Mouse (Mus musculus) stomach, embryonic 16.5 days (tissue): ENCODE data around the gene Bspry. TPM values are rescaled to one million over a fixed set of nuclear protein-coding genes. Genes with fewer than 3 reads are reported as not detected.

ENCODE experiments used
- ATAC-seq: fragments of 200-750 bp; cut with Nextera tagmentation; 2 replicates; pipeline ENCODE4 v1.8.0; 2017; ENCODE audit warnings: moderate number of reproducible peaks, moderate TSS enrichment; ENCODE audit not compliant: insufficient read depth, low FRiP score
- H3K27ac ChIP-seq: fragments of 300-500 bp; sonication (generic); 2 replicates; pipeline ENCODE4 v1.5.1; 2014; ENCODE audit warnings: low read length
- H3K27me3 ChIP-seq: fragments of 300-500 bp; sonication (generic); 2 replicates; pipeline ENCODE4 v1.6.1; 2014; ENCODE audit warnings: low read length, control low read depth, mixed read lengths; ENCODE audit not compliant: control insufficient read depth, insufficient read depth
- H3K36me3 ChIP-seq: fragments of 300-500 bp; sonication (generic); 2 replicates; pipeline ENCODE4 v1.6.1; 2014; ENCODE audit warnings: low read length; ENCODE audit not compliant: control insufficient read depth, insufficient read depth
- H3K4me1 ChIP-seq: fragments of 300-500 bp; sonication (generic); 2 replicates; pipeline ENCODE4 v1.6.1; 2014; ENCODE audit warnings: low read length, control low read depth, mixed read lengths; ENCODE audit not compliant: control insufficient read depth, insufficient read depth
- H3K4me2 ChIP-seq: fragments of 300-500 bp; sonication (generic); 2 replicates; pipeline ENCODE4 v1.6.1; 2014; ENCODE audit warnings: low read depth, low read length, mixed read lengths
- H3K4me3 ChIP-seq: fragments of 300-500 bp; sonication (generic); replicated peaks from 2 replicates; pipeline ENCODE4 v1.5.1; 2014; ENCODE audit warnings: mild to moderate bottlenecking, low read length
- H3K9ac ChIP-seq: fragments of 300-500 bp; sonication (generic); 2 replicates; pipeline ENCODE4 v1.6.1; 2014; ENCODE audit warnings: low read length
- H3K9me3 ChIP-seq: fragments of 300-500 bp; sonication (generic); replicated peaks from 2 replicates; pipeline ENCODE4 v1.6.1; 2016; ENCODE audit warnings: low read length, control low read depth; ENCODE audit not compliant: control insufficient read depth
- WGBS: fragments of 180-500 bp; shearing (Covaris S2); extraction: QIAGEN DNeasy Blood & Tissue Kit; methylation state at CpG from one replicate; pipeline ENCODE4 v1.1.7; 2014; 5-methylcytosine and 5-hydroxymethylcytosine counted together
- polyA plus RNA-seq: library from polyadenylated mRNA; unstranded; fragments of >200 nt; fragmentation: Nextera tagmentation; extraction: Ambion mirVana; gene quantifications from 2 replicates; pipeline ENCODE4 v1.2.1, GENCODE M21; 2015

Bspry gene
- polyA plus RNA-seq, 1 experiment from 2014 or later = 29.3 TPM

- peaks cover 9% of the 10 kb centered on the region for H3K36me3 ChIP-seq
- peaks cover 42% of the 10 kb centered on the region for H3K4me1 ChIP-seq
- no peaks in the 10 kb centered on the region for H3K27me3 ChIP-seq
- H3K4me2 ChIP-seq = peak overlapping the region; percentile 81
- H3K9ac ChIP-seq = peak overlapping the region; percentile 63
- H3K4me3 ChIP-seq = peak overlapping the region; percentile 18
- peak overlapping the region; percentile 52 for H3K27ac ChIP-seq
- 50% methylated on average over 1 of the region's 1 CpGs for WGBS
- 0 out of 2 replicates have a peak, but pooled peaks have one; percentile 31 for ATAC-seq
- no peaks in the 10 kb centered on the region for H3K9me3 ChIP-seq
Observed at GRCm38 (mm10) chr4:62516579-62516978, 36.7 kb downstream of the Bspry start.

- H3K9ac ChIP-seq = peak overlapping the region; percentile 54
- H3K9me3 ChIP-seq = no peaks in the 10 kb centered on the region
- no peaks in the 10 kb centered on the region for H3K27me3 ChIP-seq
- no peak overlapping the region; the same call in 1 of the 2 replicates for H3K4me3 ChIP-seq
- peaks cover 6% of the 10 kb centered on the region for H3K36me3 ChIP-seq
- no peak for ATAC-seq
- H3K4me2 ChIP-seq = peak overlapping the region; percentile 81
- peak overlapping the region; percentile 52 for H3K27ac ChIP-seq
- H3K4me1 ChIP-seq = peaks cover 42% of the 10 kb centered on the region
- 70% methylated on average over 8 of the region's 8 CpGs for WGBS
Observed at GRCm38 (mm10) chr4:62517046-62517445, 37.2 kb downstream of the Bspry start.

- Histone ChIP-seq H3K4me1 (peaks cover 42% of the 10 kb centered on the region), H3K4me2 (peak overlapping the region; percentile 81), H3K27ac (peak overlapping the region; percentile 97), H3K36me3 (no peaks in the 10 kb centered on the region), H3K9ac (peak overlapping the region; percentile 54), H3K9me3 (no peaks in the 10 kb centered on the region), H3K4me3 (peak overlapping the region; percentile 80), H3K27me3 (no peaks in the 10 kb centered on the region)
- WGBS = 62% methylated on average over 10 of the region's 10 CpGs
- ATAC-seq = no peak
Observed at GRCm38 (mm10) chr4:62517538-62518415, 37.9 kb downstream of the Bspry start.

GRCm38 (mm10) chr4:62518416-62519121, 38.7 kb downstream of the Bspry start:
- Histone ChIP-seq H3K4me2 (peak overlapping the region; percentile 81), H3K9me3 (no peaks in the 10 kb centered on the region), H3K4me1 (peaks cover 42% of the 10 kb centered on the region), H3K27me3 (no peaks in the 10 kb centered on the region), H3K36me3 (no peaks in the 10 kb centered on the region), H3K9ac (peak overlapping the region; percentile 88), H3K27ac (peak overlapping the region; percentile 97), H3K4me3 (peak overlapping the region; percentile 80)
- peak; percentile 34 for ATAC-seq
- 30% methylated on average over 13 of the region's 13 CpGs for WGBS

GRCm38 (mm10) chr4:62519122-62519848, 39.4 kb downstream of the Bspry start:
- WGBS = under 1% methylated on average over 26 of the region's 26 CpGs
- H3K27ac ChIP-seq = peak overlapping the region; percentile 97
- no peaks in the 10 kb centered on the region for H3K36me3 ChIP-seq
- peak; percentile 61 for ATAC-seq
- peak overlapping the region; percentile 81 for H3K4me2 ChIP-seq
- no peaks in the 10 kb centered on the region for H3K27me3 ChIP-seq
- H3K4me1 ChIP-seq = peaks cover 47% of the 10 kb centered on the region
- H3K4me3 ChIP-seq = peak overlapping the region; percentile 80
- H3K9me3 ChIP-seq = no peaks in the 10 kb centered on the region
- H3K9ac ChIP-seq = peak overlapping the region; percentile 88

GRCm38 (mm10) chr4:62519849-62520233, 40.0 kb downstream of the Bspry start, which contains the start of gene Alad:
Alad (minus strand) TSS chr4:62519918.
- Histone ChIP-seq H3K9me3 (no peaks in the 10 kb centered on the region), H3K4me1 (peaks cover 49% of the 10 kb centered on the region), H3K27me3 (no peaks in the 10 kb centered on the region), H3K4me2 (peak within 1 kb of the TSS; percentile 81), H3K4me3 (peak within 1 kb of the TSS; percentile 80), H3K9ac (peak within 1 kb of the TSS; percentile 88), H3K36me3 (no peaks in the 10 kb centered on the region), H3K27ac (peak within 1 kb of the TSS; percentile 97)
- ATAC-seq = peak; percentile 85
- WGBS = 0% methylated on average over 37 of the region's 37 CpGs

GRCm38 (mm10) chr4:62520892-62521400, 41.1 kb downstream of the Bspry start:
- peak overlapping the region; percentile 81; the same call in 1 of the 2 replicates for H3K4me2 ChIP-seq
- peak overlapping the region; percentile 73; the same call in 1 of the 2 replicates for H3K27ac ChIP-seq
- H3K27me3 ChIP-seq = no peaks in the 10 kb centered on the region
- no peaks in the 10 kb centered on the region for H3K36me3 ChIP-seq
- peaks cover 38% of the 10 kb centered on the region for H3K4me1 ChIP-seq
- H3K9ac ChIP-seq = no peak overlapping the region
- ATAC-seq = no peak
- 67% methylated on average over 2 of the region's 2 CpGs for WGBS
- no peaks in the 10 kb centered on the region for H3K9me3 ChIP-seq
- no peak overlapping the region for H3K4me3 ChIP-seq

GRCm38 (mm10) chr4:62524651-62525488, 45.0 kb downstream of the Bspry start, which contains the start of the genes Pole3 and 4933430I17Rik:
Pole3 (minus strand) TSS chr4:62525068.
4933430I17Rik (plus strand) TSS chr4:62525369.
- under 1% methylated on average over 59 of the region's 59 CpGs for WGBS
- no peaks in the 10 kb centered on the region for H3K36me3 ChIP-seq
- peak within 1 kb of the TSS; percentile 92 for H3K4me3 ChIP-seq
- no peaks in the 10 kb centered on the region for H3K27me3 ChIP-seq
- peak within 1 kb of the TSS; percentile 96 for H3K27ac ChIP-seq
- no peaks in the 10 kb centered on the region for H3K9me3 ChIP-seq
- ATAC-seq = peak; percentile 98
- H3K4me2 ChIP-seq = peak within 1 kb of the TSS; percentile 75
- peaks cover 7% of the 10 kb centered on the region for H3K4me1 ChIP-seq
- H3K9ac ChIP-seq = peak within 1 kb of the TSS; percentile 92
